Mouse (Mus musculus) neural tube, embryonic 15.5 days (tissue): ENCODE measurements around the gene Basp1. TPM values are rescaled to one million over a fixed set of nuclear protein-coding genes. Genes with fewer than 3 reads are reported as not detected.

Experiments used
- polyA plus RNA-seq: library from polyadenylated mRNA; unstranded; fragments of >200 nt; fragmentation: Nextera tagmentation; extraction: Ambion mirVana; gene quantifications from 2 replicates; pipeline ENCODE4 v1.2.1, GENCODE M21; 2015

Basp1 gene
- polyA plus RNA-seq, 1 experiment from 2014 or later, result 360 TPM

Other genes with a start within 250 kb of the Basp1 start
- 19.5 and 26.1 TPM in 2 replicates for gene Myo10, start 208.8 kb upstream of the Basp1 start, polyA plus RNA-seq